Mouse (Mus musculus) right cerebral cortex, postnatal 14 days (tissue): Measurements from ENCODE around the gene Rpusd3.

Source experiments
- DNase-seq: peaks from one replicate; pipeline ENCODE4 v3.0.0; 2022

The Rpusd3 gene

DNA sequence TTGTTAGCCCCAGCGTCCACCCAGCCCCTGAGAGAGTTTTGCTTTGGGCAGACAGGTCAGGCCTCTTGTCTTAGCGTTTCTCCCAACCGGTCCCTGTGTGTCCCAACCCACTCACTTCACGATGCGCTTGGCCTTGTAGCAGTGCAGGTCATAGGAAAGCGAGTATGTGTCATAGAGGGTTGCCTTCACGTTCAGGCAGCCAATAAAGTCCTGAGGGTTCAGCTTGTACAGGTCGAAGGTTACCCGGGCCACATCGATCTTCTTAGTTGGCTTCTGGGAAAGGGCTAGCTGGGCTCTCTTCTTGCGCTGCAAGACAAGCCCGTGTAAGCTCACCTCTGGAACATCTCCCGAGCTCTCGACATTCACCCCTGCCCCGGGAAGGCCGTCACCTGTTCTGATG, 8.9 kb upstream of the Rpusd3 start:
- DNase-seq, result no peak

DNA sequence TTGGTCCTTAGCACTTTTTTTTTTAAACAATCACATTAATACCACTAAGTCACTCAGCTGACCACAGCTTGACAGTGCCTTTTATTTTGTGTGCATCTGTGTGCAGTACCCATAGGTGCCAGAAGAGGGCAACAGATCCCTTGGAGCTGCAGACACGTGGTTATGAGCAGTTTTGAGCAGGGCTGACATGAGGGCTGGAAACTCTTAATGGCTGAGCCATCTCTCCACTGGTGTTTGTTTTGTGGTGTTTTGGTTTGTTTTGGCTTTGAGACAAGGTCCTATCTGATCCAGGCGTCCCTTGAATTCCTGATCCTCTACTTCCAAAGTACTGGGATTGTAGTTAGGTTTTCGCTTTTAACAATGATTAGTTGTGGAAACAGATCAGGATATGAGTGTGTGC, 8.3 kb upstream of the Rpusd3 start:
- DNase-seq, result no peak

DNA sequence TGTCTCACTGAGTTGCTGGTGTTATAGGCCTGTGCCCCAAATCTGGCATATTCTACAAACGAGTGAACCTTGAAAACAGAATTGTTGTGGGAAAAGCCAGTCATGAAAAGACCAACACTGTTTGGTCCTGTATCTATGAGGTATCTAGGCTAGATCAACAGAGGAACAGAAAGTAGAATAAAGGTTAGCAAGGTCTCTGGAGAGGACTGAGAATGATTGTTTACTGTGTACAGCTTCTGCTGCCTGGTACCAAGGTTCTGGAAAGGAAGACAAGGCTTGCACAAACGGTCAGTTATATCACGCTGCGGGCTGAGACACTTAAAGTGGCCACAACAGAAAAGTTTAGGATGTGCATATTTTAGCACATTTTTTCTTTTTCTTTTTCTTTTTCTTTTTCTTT, 7.6 kb upstream of the Rpusd3 start:
- no peak for DNase-seq

DNA sequence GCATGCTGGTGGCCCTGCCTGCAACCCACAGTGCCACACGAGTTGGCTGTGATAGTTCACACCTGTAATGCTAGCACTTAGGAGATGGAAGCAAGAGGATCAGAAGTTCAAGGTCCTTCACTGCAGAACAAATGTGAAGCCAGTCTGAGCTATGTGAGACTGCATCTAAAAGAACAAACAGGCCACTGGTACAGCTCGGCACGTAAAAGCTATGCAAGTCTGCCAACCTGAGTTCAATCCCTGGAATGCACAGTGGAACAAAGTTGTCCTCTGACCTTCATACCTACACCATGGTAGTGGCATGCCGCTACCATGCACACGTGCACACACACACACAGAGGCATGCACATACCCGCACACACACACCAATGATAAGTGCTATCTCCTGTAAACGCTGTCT, 5.0 kb upstream of the Rpusd3 start:
- DNase-seq, result no peak

DNA sequence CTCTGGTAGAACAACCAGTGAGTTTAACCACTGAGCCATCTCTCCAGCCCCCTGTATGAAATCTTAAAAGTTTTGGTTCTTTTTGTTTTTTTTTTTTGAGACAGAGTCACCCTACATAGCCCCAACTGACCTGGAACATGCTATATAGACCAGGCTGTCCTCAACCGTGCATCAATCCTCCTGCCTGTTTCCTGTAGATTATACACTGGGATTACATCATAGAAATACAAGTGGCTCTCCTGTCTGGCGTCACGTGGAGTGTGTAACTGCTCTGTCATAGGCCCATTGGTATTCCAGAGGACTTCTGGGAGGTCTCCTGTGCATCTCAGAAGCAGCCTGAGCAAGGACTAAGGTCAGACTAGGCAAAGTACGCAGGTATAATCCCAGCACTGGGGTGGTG, 3.9 kb upstream of the Rpusd3 start:
- DNase-seq, result no peak

DNA sequence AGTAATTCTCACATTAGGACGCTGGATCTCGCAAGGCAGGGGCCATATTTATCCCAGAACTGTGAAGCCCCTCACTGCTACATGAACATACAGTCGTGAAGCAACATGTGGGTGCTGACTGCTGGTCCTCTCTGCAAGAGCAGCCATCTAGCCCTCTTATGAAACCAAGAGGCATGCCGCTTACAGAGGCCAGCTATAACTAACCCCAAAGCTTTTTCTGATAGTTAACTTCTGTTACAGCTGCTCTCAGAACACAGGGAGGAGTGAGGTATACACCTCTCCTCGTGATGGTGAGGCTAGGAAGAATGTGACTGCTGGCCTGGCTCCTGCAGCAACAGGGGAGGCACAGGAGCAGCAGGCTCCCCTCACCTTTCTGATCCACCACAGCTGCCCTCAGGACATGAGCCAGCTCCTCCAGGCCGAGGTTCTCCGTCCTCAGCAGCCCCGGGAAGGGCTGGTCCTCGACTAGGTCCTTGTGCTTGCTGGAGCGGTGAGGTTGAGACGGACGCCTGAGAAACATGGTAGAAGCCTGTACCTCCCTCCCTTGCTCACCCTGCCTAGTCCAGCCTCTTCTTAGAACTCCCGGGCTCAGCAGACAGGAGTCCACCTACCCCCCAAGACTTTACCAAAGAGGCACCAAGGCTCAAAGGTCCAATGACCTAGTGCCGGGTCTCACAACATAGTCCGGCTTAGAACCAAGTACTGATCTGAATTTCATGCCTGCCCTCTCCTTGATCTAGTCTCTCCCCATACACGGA, 520 bp downstream of the Rpusd3 start:
- DNase-seq, result no peak

DNA sequence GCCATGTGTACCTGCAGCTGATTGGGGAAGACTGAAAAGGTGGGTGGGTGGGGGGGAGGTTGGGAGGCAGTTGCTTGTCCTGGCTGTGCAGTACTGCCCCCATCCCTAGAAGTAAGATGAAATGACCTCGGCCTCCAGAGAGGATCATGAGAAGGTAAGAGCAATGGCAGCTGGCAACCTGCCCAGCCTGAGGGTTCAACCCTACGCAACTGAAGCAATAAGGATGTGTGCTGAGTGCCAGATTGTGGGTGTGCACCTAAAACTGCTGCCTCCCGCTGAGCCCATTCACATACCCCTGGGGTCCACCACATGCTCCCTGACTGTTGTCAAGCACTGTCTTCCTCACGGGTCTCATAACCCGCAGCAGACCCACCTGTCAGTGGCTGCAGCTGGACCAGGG, 2.7 kb downstream of the Rpusd3 start:
- no peak for DNase-seq

DNA sequence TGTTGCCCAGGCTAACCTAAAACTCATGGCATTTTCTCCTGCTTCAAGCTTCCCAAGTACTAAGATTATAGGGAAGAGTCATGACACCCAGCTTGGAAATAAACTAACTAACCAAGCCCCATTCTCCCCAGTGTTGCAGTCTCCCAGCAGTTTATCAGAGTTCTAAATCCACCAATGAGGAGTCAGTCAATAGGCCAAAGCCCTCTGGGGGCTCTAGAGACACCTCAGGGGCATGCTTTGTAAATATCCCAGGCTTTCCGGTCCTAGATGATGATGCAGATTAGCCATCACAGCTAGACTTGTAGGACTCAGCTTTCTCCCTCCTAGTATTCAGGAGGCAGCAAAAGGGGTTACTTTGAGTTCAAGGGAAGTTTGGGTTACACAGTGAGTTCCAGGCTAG, 9.1 kb downstream of the Rpusd3 start:
- DNase-seq, result no peak

DNA sequence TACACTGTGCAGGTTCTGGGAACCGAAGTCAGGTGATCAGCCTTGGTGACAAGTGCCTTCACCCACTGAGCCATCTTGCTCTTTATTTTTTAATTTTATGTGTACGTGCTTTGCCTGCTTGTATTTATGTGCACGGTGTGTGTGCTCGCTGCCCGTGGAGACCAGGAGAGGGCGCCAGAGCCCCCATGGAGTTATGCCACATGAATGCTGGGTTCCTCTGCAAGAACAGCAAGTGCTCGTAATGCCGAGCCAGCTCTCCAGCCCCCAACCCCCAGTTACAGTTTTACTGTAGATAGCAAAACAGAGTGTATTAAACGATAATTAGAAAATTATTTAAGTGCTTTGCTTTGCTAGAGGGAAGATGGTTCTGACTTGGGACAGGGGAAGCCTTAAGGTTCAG, 12.5 kb downstream of the Rpusd3 start:
- DNase-seq, result no peak

DNA sequence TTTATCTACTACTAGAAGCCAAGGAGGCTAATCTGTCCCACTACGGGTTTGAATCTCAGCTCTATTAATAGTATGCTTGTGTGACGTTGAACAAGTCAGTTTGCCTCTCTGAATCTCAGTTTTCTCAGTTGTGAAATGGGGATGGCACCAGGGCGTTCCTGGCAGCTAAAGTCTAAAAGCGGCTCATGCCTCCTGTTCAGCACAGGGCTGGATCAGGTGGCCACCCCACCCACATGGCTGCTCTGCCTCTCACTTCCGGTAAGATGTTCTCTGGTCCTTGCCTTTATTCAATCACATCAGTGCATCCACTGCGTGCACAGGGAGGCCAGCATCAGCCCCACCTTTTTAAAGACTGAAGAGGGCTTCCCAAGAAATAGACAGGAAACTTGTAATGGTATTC, 13.7 kb downstream of the Rpusd3 start:
- DNase-seq, result no peak

DNA sequence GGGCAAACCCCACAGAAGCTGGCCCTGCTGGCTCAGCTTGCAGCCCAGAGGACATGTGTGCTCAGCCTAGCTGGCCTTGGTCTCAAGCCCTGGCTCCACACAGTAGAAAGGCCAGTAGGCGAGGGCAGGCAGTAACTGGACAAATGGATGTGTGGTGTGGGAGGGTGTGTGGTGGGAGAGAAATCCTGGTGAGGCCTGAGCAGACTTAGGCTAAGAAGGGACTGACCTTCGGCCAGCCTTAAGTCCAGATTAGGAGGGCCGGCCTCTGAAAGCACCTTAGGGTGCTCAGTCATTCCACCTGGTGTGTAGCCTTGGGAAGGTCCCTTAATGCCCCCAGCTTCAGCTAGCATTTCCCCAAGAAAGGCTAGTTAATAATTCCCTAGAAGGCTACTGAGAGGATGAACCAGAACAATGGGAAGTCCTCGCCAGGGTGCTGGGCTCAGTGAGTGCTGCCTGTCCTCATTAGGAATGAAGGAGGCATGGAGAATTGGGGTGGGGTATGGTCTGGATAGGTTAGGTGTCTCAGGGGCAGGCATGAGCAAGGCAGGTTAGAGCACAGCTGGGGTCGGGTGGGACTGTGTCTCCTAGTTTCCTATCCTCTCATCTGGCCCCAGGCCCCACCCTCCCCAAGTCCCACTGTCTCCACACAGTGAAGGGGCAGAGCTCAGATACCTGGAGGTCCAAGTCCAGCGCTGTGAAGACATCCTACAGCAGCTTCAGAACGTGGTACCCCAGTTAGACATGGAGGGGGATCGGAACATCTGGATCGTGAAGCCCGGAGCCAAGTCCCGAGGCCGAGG, 14.3 kb downstream of the Rpusd3 start:
- DNase-seq, result no peak

DNA sequence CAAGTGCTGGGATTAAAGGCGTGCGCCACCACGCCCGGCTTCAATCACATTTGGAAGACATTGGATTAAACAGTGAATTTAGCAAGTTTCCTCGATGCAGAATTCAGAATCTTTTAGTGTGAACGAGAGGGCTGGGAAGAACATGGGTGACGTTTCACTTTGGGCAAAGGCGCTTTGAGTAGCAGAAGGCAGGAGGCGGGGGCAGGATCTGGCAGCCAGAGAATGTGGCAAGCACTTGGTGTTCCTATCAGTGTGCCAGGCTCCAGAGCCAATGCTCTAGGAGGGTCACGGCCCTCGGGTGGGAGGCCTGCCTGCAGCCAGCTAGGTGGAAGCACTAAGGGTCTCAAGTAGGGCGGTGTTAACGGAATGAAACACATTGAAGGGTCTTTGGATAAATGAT, 17.0 kb downstream of the Rpusd3 start:
- no peak for DNase-seq

DNA sequence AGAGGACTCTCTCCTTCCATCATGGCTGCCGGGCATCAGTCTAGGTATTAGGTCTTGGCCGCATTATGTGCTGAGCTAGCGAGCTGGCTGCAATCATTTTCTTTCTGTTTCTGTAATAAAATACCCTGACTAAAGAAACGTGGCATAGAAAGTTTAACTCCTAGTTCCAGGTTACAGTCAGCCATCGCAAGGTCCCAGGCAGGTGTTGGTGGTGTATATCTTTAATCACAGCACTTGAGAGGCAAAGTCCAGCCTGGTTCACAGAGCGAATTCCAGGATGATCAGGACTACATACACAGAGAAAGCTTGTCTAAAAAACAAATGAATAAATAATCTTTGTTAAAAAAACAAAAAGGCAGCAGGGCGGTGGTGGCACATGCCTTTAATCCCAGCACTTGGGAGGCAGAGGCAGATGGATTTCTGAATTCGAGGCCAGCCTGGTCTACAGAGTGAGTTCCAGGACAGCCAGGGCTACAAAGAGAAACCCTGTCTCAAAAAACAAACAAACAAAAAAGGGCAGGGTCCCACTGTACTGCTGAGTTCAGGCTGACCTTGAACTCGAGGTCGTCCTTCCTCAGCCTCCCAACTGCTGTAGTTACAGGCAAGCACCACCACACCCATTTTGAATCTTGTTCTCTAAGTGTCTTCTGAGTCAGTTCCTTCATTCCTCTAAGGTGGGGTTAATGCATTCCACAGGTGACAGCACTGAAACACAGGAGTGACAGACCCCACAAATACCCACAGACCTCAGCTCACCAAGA, 22.7 kb downstream of the Rpusd3 start:
- DNase-seq, result no peak

DNA sequence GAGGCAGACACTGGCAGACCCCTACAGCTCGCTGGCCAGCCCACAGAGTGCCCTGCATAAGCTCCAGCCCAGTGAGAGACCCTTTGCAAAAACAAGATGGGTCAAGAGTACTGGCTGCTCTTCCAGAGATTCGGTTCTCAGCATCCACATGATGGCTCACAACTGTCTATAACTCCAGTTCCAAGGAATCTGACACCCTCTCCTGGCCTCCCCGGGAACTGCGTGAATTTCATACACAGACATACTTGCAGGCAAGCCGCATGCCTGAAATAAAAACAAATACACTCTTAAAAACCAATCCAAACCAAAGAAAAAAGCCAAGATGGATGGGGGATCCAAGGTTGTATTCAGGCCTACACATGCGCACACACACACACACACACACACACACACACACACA, 23.6 kb downstream of the Rpusd3 start:
- DNase-seq, result no peak

DNA sequence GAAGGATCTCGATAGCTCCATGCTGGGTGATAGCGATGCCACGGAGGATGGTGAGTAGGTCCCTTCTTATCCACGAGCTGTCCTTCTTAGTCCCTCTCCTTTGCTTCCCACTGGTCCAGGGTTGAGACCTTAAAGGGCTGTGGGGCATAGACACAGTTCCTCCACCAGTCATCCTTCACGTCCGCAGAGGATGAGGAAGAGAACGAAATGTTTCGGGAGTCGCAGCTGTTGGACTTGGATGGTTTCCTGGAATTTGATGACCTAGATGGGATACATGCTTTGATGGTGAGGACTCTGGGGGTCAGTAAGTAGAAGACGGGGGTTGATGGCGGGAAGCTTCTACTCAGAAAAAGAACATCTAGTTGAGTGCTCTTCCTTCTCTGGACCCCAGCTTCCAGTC, 24.3 kb downstream of the Rpusd3 start:
- no peak for DNase-seq

DNA sequence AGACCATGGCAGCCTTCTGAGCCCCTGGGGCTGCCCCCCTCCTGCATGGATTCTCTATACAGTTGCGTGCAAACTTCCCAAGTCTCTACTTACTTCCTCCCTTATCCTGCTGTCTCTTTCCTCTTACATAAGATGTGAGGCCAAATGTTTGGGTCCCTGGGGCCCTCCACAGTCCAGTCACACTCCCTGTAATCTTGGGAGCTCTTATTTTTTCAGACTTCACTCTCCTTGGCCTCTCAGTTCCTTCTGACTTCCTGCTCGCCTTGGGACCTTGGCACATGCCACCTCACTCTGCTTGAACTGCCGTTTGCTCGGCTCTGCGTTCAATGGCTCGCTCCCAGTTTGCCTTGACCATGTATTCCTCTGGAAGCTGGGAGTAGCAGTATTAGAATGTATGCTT, 25.2 kb downstream of the Rpusd3 start:
- no peak for DNase-seq

DNA sequence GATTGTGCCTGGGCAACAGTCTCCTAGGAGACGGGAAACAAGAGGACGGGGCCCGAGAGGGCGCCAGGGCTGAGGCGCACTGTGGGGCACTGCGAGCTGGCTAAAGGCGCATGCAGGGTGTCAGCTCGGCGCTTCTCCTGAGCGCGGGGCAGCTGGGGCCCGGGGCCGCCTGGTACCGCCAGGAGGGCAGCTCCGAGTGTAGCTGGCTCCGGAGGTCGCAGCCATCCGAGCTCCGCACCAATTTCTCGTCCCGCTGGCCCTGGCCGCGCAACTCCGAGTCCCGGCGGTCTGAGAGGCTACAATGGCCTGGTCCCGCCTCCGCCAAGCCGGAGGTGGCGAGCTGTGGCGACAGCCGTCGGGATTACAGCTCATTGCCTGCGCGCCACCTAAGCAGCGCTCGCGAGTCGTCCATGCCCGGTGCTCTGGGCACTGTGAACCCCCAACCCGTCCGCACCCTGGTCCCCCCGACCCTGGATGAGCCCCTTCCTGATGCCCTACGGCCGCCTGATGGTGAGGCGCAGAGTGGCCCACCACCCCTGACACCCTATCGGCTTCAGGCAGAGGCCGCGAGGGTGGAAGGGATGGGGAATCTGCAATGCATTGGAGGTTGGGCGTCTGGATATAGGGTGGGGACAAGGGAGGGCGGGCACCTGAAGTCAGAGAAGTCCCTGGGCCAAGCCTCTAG, 26.6 kb downstream of the Rpusd3 start:
- DNase-seq, result peak; percentile 46

DNA sequence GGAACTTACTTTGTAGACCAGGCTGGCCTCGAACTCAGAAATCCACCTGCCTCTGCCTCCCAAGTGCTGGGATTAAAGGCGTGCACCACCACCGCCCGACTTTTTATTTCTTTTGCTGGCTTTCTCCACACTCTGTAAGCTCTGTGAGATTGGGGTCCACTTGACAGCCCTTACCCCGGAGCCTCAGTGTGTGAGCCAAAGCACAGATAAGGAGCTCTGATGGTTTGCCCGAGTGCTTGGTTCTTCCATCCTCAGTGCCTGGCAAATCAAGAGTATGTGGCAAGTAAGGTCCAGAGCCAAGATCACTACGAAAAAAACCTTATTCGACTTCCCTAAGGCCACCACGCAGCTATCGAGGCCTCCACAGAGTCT, 27.1 kb downstream of the Rpusd3 start:
- no peak for DNase-seq

DNA sequence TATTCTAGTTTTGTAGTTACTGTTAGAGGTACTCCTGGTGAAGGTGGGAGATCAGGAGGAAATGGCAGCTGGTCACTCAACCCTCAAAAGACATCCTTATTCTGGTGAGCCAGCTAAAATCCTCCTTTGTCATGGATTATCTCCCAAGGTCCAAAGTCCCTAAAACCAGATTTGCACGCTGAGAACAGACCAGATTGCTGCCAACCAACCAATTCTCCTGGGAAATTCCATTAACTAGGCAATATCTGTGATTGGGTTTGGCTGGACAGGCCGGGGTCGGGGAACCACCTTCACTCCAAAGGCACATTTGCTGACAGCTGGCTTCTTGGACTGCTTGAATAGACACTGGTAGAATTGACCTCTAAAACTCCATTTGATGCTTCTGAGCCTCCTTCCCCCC, 28.4 kb downstream of the Rpusd3 start:
- DNase-seq, result no peak

DNA sequence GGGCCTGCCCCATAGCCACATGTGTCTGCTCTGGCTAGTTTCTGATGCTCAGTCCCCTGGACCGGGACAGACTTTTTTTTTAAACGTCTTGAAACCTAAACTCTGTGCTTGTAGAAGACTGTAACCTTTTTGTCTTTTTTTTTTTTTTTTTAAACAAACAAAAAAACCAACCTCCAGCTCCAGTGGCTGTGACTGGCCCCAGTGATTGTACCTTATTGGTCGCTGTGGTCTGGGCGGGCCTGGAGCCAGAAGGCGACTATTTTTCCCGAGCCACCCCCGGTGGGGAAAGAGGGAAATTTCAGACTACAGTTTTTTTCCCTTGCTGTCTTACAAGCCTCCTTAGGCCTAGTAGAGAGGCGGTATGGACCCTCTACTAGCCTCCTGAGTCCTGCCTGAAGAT, 30.2 kb downstream of the Rpusd3 start, which contains the start of gene Ttll3:
TSS of gene Ttll3 (plus strand) at position 301 of the 400 bp plus-strand sequence.
- no peak for DNase-seq

DNA sequence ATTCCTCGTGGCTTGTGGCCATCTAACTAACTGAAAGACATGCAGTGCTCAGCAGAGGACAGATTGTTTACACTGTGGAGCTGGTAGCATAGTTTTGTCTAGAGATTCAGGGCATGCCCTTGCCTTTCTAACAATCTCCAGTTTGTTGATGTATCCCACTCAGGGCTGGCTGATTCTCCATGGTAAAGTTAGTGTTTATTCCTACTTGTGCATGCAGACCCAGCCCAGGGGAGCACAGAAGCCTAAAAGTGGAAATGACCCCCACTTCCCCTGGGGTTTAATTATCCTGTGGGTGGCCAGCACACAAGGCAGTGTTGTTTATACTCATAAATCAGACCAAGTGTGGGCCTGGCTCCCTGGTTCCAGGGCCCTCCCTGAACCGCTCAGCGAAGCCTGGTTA, 33.1 kb downstream of the Rpusd3 start:
- no peak for DNase-seq

DNA sequence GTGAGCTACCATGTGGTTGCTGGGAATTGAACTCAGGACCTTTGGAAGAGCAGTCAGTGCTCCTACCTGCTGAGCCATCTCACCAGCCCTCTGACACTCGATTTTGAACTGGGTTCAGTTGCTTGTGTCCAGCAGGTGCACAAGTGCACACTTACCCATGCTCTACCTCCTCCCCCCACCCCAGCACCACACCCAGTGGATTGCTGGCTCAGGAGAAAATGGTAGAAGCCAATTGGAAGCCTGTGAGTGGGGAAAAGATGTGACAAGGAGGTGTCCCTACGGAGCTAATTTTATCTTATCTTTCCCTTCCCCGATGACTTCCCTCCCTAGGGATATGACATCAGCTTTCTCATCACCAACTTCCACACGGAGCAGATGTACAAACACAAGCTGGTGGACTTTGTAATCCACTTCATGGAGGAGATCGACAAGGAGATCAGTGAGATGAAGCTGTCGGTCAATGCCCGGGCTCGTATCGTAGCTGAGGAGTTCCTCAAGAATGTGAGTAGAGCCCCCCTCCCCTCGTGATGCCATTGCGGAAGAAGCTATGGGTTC, 33.9 kb downstream of the Rpusd3 start:
- no peak for DNase-seq

DNA sequence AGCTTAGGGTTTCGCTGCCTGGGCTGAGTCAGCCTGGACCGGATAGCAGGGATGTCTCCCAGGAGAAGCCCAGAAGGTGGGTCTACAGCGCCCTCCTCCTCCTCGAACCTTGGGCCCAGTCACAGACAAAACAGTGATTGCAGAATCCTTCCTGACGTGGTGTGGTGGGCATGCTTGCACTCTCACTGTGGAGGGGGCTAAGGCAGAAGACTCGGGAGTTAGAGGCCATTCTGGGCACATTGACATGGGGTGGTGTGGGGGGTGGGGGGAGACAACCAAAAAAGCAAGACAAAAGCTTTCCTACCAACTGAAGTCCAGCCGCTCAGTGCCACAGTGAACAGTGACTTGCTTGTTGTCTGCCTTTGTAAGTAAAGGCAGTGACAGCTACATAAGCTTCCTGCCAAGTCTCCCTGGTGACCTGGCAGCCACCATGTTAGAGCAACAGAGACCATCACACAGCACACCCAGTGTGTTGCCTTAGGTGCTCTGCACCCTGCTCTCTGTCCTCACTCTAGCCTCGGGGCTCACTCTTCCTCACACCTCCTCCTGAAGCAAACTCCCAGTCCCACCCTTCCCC, 34.7 kb downstream of the Rpusd3 start:
- DNase-seq, result no peak
